Mouse (Mus musculus): ENCODE measurements around the gene Aifm2. TPM values are rescaled to one million over a fixed set of nuclear protein-coding genes. Genes with fewer than 3 reads are reported as not detected.
A peak's percentile ranks its signal among the peaks of the same experiment; 100 is the strongest.

Gene Aifm2
- polyA plus RNA-seq, 1 experiment from 2014 or later, result 11.8 TPM

DNA sequence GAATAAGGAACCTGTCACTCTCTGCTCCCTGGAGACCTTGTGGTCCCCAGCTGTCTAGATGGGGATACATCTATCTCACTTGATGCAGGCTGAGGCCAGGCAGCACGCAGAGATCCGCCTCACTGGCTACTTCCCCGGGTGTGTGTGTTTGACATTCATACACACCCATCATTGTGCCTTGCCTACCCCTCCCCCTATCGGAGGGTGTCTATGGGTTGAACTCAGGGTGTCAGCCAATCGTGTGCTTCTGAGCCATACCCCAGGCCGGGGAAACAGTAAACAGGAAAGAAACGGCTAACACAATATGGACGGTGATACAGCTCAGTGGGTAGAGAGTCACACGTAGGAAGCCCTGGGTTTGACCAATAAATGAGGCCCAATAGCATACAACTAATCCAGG is 35.0 kb downstream of the Aifm2 start:
- Histone ChIP-seq H3K36me3 (replicated peaks) (peaks cover 100% of the 10 kb centered on the region), H3K4me1 (no peaks in the 10 kb centered on the region), H3K4me3 (no peak overlapping the region), H3K27me3 (replicated peaks; ENCODE audit: low read depth, poor library complexity, severe bottlenecking) (no peaks in the 10 kb centered on the region), H3K9me3 (peaks cover 12% of the 10 kb centered on the region; the same call in 1 of the 2 replicates), H3K27ac (replicated peaks) (no peak overlapping the region)
- DNase-seq (ENCODE audit: low spot score), result no peak
- WGBS, result 91% methylated on average over 9 of the region's 9 CpGs

GRCm38 (mm10) chr10:61751534-61752219 is 36.6 kb downstream of the Aifm2 start:
- peaks cover 100% of the 10 kb centered on the region for H3K36me3 ChIP-seq (replicated peaks)
- WGBS, result 82% methylated on average over 20 of the region's 20 CpGs
- H3K4me3 ChIP-seq, result no peak overlapping the region
- DNase-seq (ENCODE audit: low spot score), result no peak
- H3K4me1 ChIP-seq, result no peaks in the 10 kb centered on the region
- H3K27me3 ChIP-seq (replicated peaks; ENCODE audit: low read depth, poor library complexity, severe bottlenecking), result no peaks in the 10 kb centered on the region
- no peaks in the 10 kb centered on the region for H3K9me3 ChIP-seq
- H3K27ac ChIP-seq (replicated peaks), result no peak overlapping the region

GRCm38 (mm10) chr10:61753071-61753470 is 38.0 kb downstream of the Aifm2 start:
- Histone ChIP-seq H3K27ac (replicated peaks) (no peak overlapping the region), H3K36me3 (replicated peaks) (peaks cover 100% of the 10 kb centered on the region), H3K27me3 (replicated peaks; ENCODE audit: low read depth, poor library complexity, severe bottlenecking) (no peaks in the 10 kb centered on the region), H3K9me3 (no peaks in the 10 kb centered on the region), H3K4me3 (no peak overlapping the region), H3K4me1 (peaks cover 5% of the 10 kb centered on the region)
- no peak for DNase-seq (ENCODE audit: low spot score)
- 94% methylated on average over 23 of the region's 23 CpGs for WGBS

DNA sequence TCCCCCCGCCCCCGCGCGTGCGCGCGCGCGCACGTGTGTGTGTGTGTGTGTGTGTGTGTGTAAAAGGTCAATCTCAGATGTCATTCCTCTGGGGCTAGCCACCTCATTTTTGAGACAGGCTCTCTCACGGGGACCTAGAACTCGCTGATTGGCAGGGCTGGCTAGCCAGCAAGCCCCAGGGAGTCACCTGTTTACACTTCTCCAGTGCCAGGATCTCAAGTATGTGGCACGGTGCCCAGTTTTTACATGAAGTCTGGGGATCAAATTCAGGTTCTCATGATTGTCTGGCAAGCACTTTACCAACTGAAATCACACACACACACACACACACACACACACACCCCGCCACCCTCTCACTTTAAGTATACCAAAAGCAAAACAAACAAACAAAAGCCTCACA is 42.0 kb downstream of the Aifm2 start:
- Histone ChIP-seq H3K4me3 (no peak overlapping the region), H3K4me1 (peaks cover 21% of the 10 kb centered on the region), H3K27ac (replicated peaks) (no peak overlapping the region), H3K36me3 (replicated peaks) (peaks cover 75% of the 10 kb centered on the region), H3K27me3 (replicated peaks; ENCODE audit: low read depth, poor library complexity, severe bottlenecking) (no peaks in the 10 kb centered on the region), H3K9me3 (no peaks in the 10 kb centered on the region)
- DNase-seq (ENCODE audit: low spot score), result no peak
- 89% methylated on average over 14 of the region's 14 CpGs for WGBS

- WGBS, result 91% methylated on average over 2 of the region's 2 CpGs
- Histone ChIP-seq H3K4me3 (no peak overlapping the region), H3K36me3 (replicated peaks) (peaks cover 72% of the 10 kb centered on the region), H3K27ac (replicated peaks) (no peak overlapping the region), H3K27me3 (replicated peaks; ENCODE audit: low read depth, poor library complexity, severe bottlenecking) (no peaks in the 10 kb centered on the region), H3K9me3 (no peaks in the 10 kb centered on the region), H3K4me1 (peaks cover 21% of the 10 kb centered on the region)
- no peak for DNase-seq (ENCODE audit: low spot score)
These were observed 43.8 kb downstream of the Aifm2 start for GRCm38 (mm10) chr10:61758904-61759303.

- 53% methylated on average over 6 of the region's 6 CpGs for WGBS
- Histone ChIP-seq H3K27me3 (replicated peaks; ENCODE audit: low read depth, poor library complexity, severe bottlenecking) (no peaks in the 10 kb centered on the region), H3K4me1 (peaks cover 24% of the 10 kb centered on the region), H3K27ac (replicated peaks) (no peak overlapping the region), H3K9me3 (no peaks in the 10 kb centered on the region), H3K36me3 (replicated peaks) (peaks cover 71% of the 10 kb centered on the region), H3K4me3 (no peak overlapping the region)
- peak; percentile 60 for DNase-seq (ENCODE audit: low spot score)
These were observed 44.8 kb downstream of the Aifm2 start for GRCm38 (mm10) chr10:61759869-61760268.

- Histone ChIP-seq H3K4me3 (no peak overlapping the region), H3K27me3 (replicated peaks; ENCODE audit: low read depth, poor library complexity, severe bottlenecking) (no peaks in the 10 kb centered on the region), H3K4me1 (peaks cover 41% of the 10 kb centered on the region), H3K27ac (replicated peaks) (no peak overlapping the region), H3K36me3 (replicated peaks) (peaks cover 60% of the 10 kb centered on the region), H3K9me3 (no peaks in the 10 kb centered on the region)
- WGBS, result 87% methylated on average over 8 of the region's 8 CpGs
- no peak for DNase-seq (ENCODE audit: low spot score)
These were observed 49.6 kb downstream of the Aifm2 start for GRCm38 (mm10) chr10:61764689-61765088.

GRCm38 (mm10) chr10:61765558-61765957 is 50.5 kb downstream of the Aifm2 start:
- Histone ChIP-seq H3K36me3 (replicated peaks) (peaks cover 68% of the 10 kb centered on the region), H3K27ac (replicated peaks) (no peak overlapping the region), H3K4me3 (no peak overlapping the region), H3K27me3 (replicated peaks; ENCODE audit: low read depth, poor library complexity, severe bottlenecking) (no peaks in the 10 kb centered on the region), H3K4me1 (peaks cover 35% of the 10 kb centered on the region), H3K9me3 (no peaks in the 10 kb centered on the region)
- WGBS, result 47% methylated on average over 5 of the region's 5 CpGs
- peak; percentile 44 for DNase-seq (ENCODE audit: low spot score)

DNA sequence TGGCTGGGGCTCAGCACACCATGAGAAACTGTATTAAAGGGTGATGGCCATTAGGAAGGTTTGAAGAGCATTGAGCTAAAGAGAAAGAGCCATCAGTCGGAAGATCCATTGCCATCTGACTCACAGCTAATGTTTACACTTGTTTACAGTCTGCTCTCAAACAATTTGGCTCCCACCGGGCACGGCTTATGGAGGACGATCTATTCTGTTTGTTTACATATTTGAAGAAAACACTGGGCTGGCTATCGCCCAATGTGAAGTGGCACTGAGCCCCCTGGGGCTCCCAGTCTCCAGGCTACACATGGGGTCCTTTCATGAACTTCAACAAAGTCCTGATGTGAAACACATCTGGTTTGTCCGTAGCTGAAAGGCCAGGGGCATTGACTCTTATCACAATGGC is 51.7 kb downstream of the Aifm2 start:
- H3K27me3 ChIP-seq (replicated peaks; ENCODE audit: low read depth, poor library complexity, severe bottlenecking), result no peaks in the 10 kb centered on the region
- no peak overlapping the region for H3K27ac ChIP-seq (replicated peaks)
- H3K36me3 ChIP-seq (replicated peaks), result peaks cover 75% of the 10 kb centered on the region
- 45% methylated on average over 6 of the region's 6 CpGs for WGBS
- H3K4me1 ChIP-seq, result peaks cover 32% of the 10 kb centered on the region
- no peak overlapping the region for H3K4me3 ChIP-seq
- DNase-seq (ENCODE audit: low spot score), result no peak
- no peaks in the 10 kb centered on the region for H3K9me3 ChIP-seq

DNA sequence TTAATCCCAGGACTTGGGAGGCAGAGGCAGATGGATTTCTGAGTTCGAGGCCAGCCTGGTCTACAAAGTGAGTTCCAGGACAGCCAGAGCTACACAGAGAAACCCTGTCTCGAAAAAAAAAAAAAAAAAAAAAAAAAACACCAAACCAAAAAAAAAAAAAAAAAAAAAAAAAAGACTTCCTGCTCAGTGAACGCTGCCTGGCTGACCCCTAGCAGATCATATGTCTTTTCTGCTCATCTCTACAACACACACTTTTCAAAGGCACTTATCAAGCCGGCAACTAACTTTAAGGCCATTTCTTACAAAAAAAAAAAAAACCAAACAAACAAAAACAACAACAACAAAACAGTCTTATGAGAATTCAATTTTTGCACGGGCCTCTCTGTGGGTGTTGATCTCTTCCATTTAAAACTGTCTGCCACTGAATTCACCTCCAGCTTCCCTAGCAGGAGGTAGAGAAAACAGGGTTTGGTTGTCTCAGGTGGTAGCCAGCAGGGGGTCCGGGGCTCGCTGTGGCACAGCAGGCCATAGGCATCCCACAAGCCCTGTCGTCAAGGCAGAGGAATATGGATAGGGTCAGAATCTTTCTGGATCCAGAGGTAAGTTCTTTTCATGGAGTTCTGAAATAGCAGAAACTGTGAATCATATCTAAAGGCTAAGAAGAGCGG is 66.5 kb downstream of the Aifm2 start:
- peaks cover 42% of the 10 kb centered on the region for H3K36me3 ChIP-seq (replicated peaks)
- H3K4me1 ChIP-seq, result peaks cover 38% of the 10 kb centered on the region
- 14% methylated on average over 9 of the region's 9 CpGs for WGBS
- peak overlapping the region; percentile 85 for H3K4me3 ChIP-seq
- H3K27me3 ChIP-seq (replicated peaks; ENCODE audit: low read depth, poor library complexity, severe bottlenecking), result no peaks in the 10 kb centered on the region
- peak; percentile 58 for DNase-seq (ENCODE audit: low spot score)
- H3K27ac ChIP-seq (replicated peaks), result peak overlapping the region; percentile 100
- no peaks in the 10 kb centered on the region for H3K9me3 ChIP-seq

DNA sequence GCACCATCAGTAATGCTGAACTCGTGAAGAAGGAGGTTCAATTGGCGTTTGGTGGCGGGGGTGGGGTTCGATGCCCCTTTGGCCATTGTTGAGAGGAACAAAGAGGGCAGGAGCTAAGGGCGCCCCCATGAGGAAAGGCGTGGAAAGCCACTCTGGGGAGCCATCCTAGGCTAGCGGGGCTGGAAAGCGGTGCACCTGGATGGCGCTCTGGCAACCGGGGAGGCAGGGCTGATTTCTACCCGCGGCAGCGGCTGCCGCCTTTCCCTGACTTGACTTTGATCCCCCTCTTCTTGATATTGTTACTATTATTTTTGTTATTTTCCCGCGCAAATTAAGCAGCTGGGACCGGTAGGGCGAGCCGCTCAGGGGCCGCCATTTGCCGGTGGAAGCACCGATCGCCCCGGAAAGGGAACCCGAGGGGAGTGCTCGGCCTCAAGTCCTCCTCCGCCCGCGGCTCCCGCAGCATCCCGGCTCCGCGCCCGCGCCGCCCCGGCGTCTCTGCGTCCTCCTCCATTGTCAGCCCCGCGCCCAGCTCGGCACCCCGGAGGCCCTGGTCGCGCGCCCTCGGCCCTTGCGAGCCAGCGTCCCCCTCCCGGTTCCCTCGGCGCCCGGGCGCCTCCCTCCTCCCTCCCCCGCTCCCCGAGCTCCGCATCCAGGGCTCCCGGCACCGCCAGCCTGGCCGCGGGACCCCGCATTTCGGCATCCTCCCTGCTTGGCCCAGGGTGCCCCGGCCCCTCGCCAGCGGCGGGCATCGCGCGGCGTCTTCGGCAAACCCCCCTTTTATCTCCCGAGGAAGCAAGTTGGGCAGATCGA is 67.9 kb downstream of the Aifm2 start:
- under 1% methylated on average over 74 of the region's 74 CpGs for WGBS
- H3K36me3 ChIP-seq (replicated peaks), result peaks cover 28% of the 10 kb centered on the region
- H3K4me1 ChIP-seq, result peaks cover 43% of the 10 kb centered on the region
- H3K27ac ChIP-seq (replicated peaks), result peak overlapping the region; percentile 100
- H3K27me3 ChIP-seq (replicated peaks; ENCODE audit: low read depth, poor library complexity, severe bottlenecking), result no peaks in the 10 kb centered on the region
- H3K4me3 ChIP-seq, result peak overlapping the region; percentile 85
- no peaks in the 10 kb centered on the region for H3K9me3 ChIP-seq
- peak; percentile 88 for DNase-seq (ENCODE audit: low spot score)

GRCm38 (mm10) chr10:61783621-61784251 is 68.7 kb downstream of the Aifm2 start, which contains the start of gene H2afy2:
Gene H2afy2, minus strand, starts transcription at chr10:61784147.
- Histone ChIP-seq H3K27ac (replicated peaks) (peak within 1 kb of the TSS; percentile 100), H3K36me3 (replicated peaks) (peaks cover 21% of the 10 kb centered on the region), H3K4me1 (peaks cover 43% of the 10 kb centered on the region), H3K27me3 (replicated peaks; ENCODE audit: low read depth, poor library complexity, severe bottlenecking) (no peaks in the 10 kb centered on the region), H3K9me3 (no peaks in the 10 kb centered on the region), H3K4me3 (peak within 1 kb of the TSS; percentile 85)
- under 1% methylated on average over 50 of the region's 50 CpGs for WGBS
- DNase-seq (ENCODE audit: low spot score), result peak; percentile 93
